Mouse (Mus musculus): ENCODE results near the gene Prdm13. TPM values are rescaled to one million over a fixed set of nuclear protein-coding genes. Genes with fewer than 3 reads are reported as not detected.

Prdm13 gene
- polyA plus RNA-seq, 2 experiments, result not detected

- H3K4me2 ChIP-seq (replicated peaks; ENCODE audit: low read depth, low read length, severe bottlenecking), result no peak overlapping the region
- H3K4me1 ChIP-seq (ENCODE audit: control insufficient read depth, insufficient read depth, low read length), result no peaks in the 10 kb centered on the region
- no peak for TF ChIP-seq POLR2A (IDR thresholded peaks at IDR 0.05; ENCODE audit: borderline replicate concordance, extremely low read depth, insufficient read depth, insufficient read length)
- DNase-seq (ENCODE audit: low spot score) (no peak), ATAC-seq (ENCODE audit: low FRiP score, low read depth) (no peak)
- no peaks in the 10 kb centered on the region for H3K36me3 ChIP-seq (ENCODE audit: control insufficient read depth, insufficient read depth, low read length)
- no peak overlapping the region for H3K27ac ChIP-seq (replicated peaks; ENCODE audit: low read depth, low read length)
- WGBS, result 50% methylated on average over 1 of the region's 1 CpGs
- H3K4me3 ChIP-seq (replicated peaks; ENCODE audit: low read length), result no peak overlapping the region
- no peaks in the 10 kb centered on the region for H3K9me3 ChIP-seq (ENCODE audit: control insufficient read depth, low read length)
- H3K27me3 ChIP-seq (ENCODE audit: control insufficient read depth, insufficient read depth, low read length), result no peaks in the 10 kb centered on the region
- no peak overlapping the region for H3K9ac ChIP-seq (ENCODE audit: low read depth, low read length, severe bottlenecking)
Measured at GRCm38 (mm10) chr4:21705046-21705445, 19.3 kb upstream of the Prdm13 start.

GRCm38 (mm10) chr4:21695638-21696254 is 10.0 kb upstream of the Prdm13 start:
- TF ChIP-seq POLR2A (IDR thresholded peaks at IDR 0.05; ENCODE audit: borderline replicate concordance, extremely low read depth, insufficient read depth, insufficient read length), result no peak
- Histone ChIP-seq H3K9ac (ENCODE audit: low read depth, low read length, severe bottlenecking) (no peak overlapping the region), H3K9me3 (ENCODE audit: control insufficient read depth, low read length) (no peaks in the 10 kb centered on the region), H3K4me1 (ENCODE audit: control insufficient read depth, insufficient read depth, low read length) (no peaks in the 10 kb centered on the region), H3K27me3 (ENCODE audit: control insufficient read depth, insufficient read depth, low read length) (peaks cover 26% of the 10 kb centered on the region), H3K36me3 (ENCODE audit: control insufficient read depth, insufficient read depth, low read length) (no peaks in the 10 kb centered on the region), H3K27ac (replicated peaks; ENCODE audit: low read depth, low read length) (no peak overlapping the region), H3K4me2 (replicated peaks; ENCODE audit: low read depth, low read length, severe bottlenecking) (no peak overlapping the region), H3K4me3 (replicated peaks; ENCODE audit: low read length) (no peak overlapping the region)
- 26% methylated on average over 7 of the region's 7 CpGs for WGBS
- ATAC-seq (ENCODE audit: low FRiP score, low read depth) (no peak), DNase-seq (ENCODE audit: low spot score) (no peak)

GRCm38 (mm10) chr4:21690221-21690620 is 4.5 kb upstream of the Prdm13 start:
- ATAC-seq (ENCODE audit: low FRiP score, low read depth) (no peak), DNase-seq (ENCODE audit: low spot score) (no peak)
- Histone ChIP-seq H3K4me2 (replicated peaks; ENCODE audit: low read depth, low read length, severe bottlenecking) (no peak overlapping the region), H3K4me3 (replicated peaks; ENCODE audit: low read length) (no peak overlapping the region), H3K4me1 (ENCODE audit: control insufficient read depth, insufficient read depth, low read length) (peaks cover 6% of the 10 kb centered on the region; the same call in 1 of the 2 replicates), H3K9ac (ENCODE audit: low read depth, low read length, severe bottlenecking) (no peak overlapping the region), H3K27ac (replicated peaks; ENCODE audit: low read depth, low read length) (no peak overlapping the region), H3K27me3 (ENCODE audit: control insufficient read depth, insufficient read depth, low read length) (peaks cover 81% of the 10 kb centered on the region), H3K36me3 (ENCODE audit: control insufficient read depth, insufficient read depth, low read length) (no peaks in the 10 kb centered on the region), H3K9me3 (ENCODE audit: control insufficient read depth, low read length) (no peaks in the 10 kb centered on the region)
- WGBS, result 8% methylated on average over 7 of the region's 7 CpGs
- TF ChIP-seq POLR2A (IDR thresholded peaks at IDR 0.05; ENCODE audit: borderline replicate concordance, extremely low read depth, insufficient read depth, insufficient read length), result no peak

- peak overlapping the region; percentile 86 for H3K4me2 ChIP-seq (replicated peaks; ENCODE audit: low read depth, low read length, severe bottlenecking)
- H3K27ac ChIP-seq (replicated peaks; ENCODE audit: low read depth, low read length), result no peak overlapping the region
- DNase-seq (ENCODE audit: low spot score) (no peak), ATAC-seq (ENCODE audit: low FRiP score, low read depth) (no peak)
- no peaks in the 10 kb centered on the region for H3K9me3 ChIP-seq (ENCODE audit: control insufficient read depth, low read length)
- no peak overlapping the region for H3K9ac ChIP-seq (ENCODE audit: low read depth, low read length, severe bottlenecking)
- peaks cover 6% of the 10 kb centered on the region; the same call in 1 of the 2 replicates for H3K4me1 ChIP-seq (ENCODE audit: control insufficient read depth, insufficient read depth, low read length)
- H3K36me3 ChIP-seq (ENCODE audit: control insufficient read depth, insufficient read depth, low read length), result no peaks in the 10 kb centered on the region
- no peak for TF ChIP-seq POLR2A (IDR thresholded peaks at IDR 0.05; ENCODE audit: borderline replicate concordance, extremely low read depth, insufficient read depth, insufficient read length)
- WGBS, result under 1% methylated on average over 18 of the region's 18 CpGs
- peak overlapping the region; percentile 5; the same call in 1 of the 2 replicates for H3K4me3 ChIP-seq (replicated peaks; ENCODE audit: low read length)
- H3K27me3 ChIP-seq (ENCODE audit: control insufficient read depth, insufficient read depth, low read length), result peaks cover 88% of the 10 kb centered on the region
Measured at GRCm38 (mm10) chr4:21689492-21689941, 3.8 kb upstream of the Prdm13 start.

- H3K4me2 ChIP-seq (replicated peaks; ENCODE audit: low read depth, low read length, severe bottlenecking), result peak overlapping the region; percentile 86
- under 1% methylated on average over 25 of the region's 64 CpGs for WGBS
- H3K4me3 ChIP-seq (replicated peaks; ENCODE audit: low read length), result peak overlapping the region; percentile 45
- H3K9ac ChIP-seq (ENCODE audit: low read depth, low read length, severe bottlenecking), result peak overlapping the region; percentile 17; the same call in 1 of the 2 replicates
- peaks cover 95% of the 10 kb centered on the region for H3K27me3 ChIP-seq (ENCODE audit: control insufficient read depth, insufficient read depth, low read length)
- ATAC-seq (ENCODE audit: low FRiP score, low read depth) (peak; percentile 4; the same call in 1 of the 2 replicates), DNase-seq (ENCODE audit: low spot score) (no peak)
- H3K27ac ChIP-seq (replicated peaks; ENCODE audit: low read depth, low read length), result no peak overlapping the region
- no peak for TF ChIP-seq POLR2A (IDR thresholded peaks at IDR 0.05; ENCODE audit: borderline replicate concordance, extremely low read depth, insufficient read depth, insufficient read length)
- H3K9me3 ChIP-seq (ENCODE audit: control insufficient read depth, low read length), result no peaks in the 10 kb centered on the region
- H3K36me3 ChIP-seq (ENCODE audit: control insufficient read depth, insufficient read depth, low read length), result no peaks in the 10 kb centered on the region
- peaks cover 6% of the 10 kb centered on the region; the same call in 1 of the 2 replicates for H3K4me1 ChIP-seq (ENCODE audit: control insufficient read depth, insufficient read depth, low read length)
Measured at GRCm38 (mm10) chr4:21688703-21689200, 3.0 kb upstream of the Prdm13 start.

All from limb, embryonic 14.5 days (tissue).